Mouse (Mus musculus): ENCODE data around the gene Olfr776.

GRCm38 (mm10) chr10:129258827-129259226 lies at the start of gene Olfr776:
- TF ChIP-seq CTCF (IDR thresholded peaks at IDR 0.05; ENCODE audit: low read depth), result no peak
- TF ChIP-seq EP300 (IDR thresholded peaks at IDR 0.05; ENCODE audit: low read depth), result no peak
